Mouse (Mus musculus): Measurements from ENCODE around the gene Itln1. TPM values are rescaled to one million over a fixed set of nuclear protein-coding genes. Genes with fewer than 3 reads are reported as not detected.

The Itln1 gene
- polyA plus RNA-seq, 1 experiment, result not detected

GRCm38 (mm10) chr1:171494241-171494640 lies 40.9 kb downstream of the Itln1 start:
- H3ac ChIP-seq (ENCODE audit: control insufficient read depth, insufficient read length), result no peak overlapping the region
- TF ChIP-seq REST (IDR thresholded peaks at IDR 0.05; ENCODE audit: insufficient read depth, insufficient read length) (no peak), E2F4 (IDR thresholded peaks at IDR 0.05; ENCODE audit: insufficient read depth) (no peak), TCF12 (IDR thresholded peaks at IDR 0.05; ENCODE audit: insufficient read depth, poor library complexity, severe bottlenecking) (no peak), MYOD1 (IDR thresholded peaks at IDR 0.05; ENCODE audit: control insufficient read depth in 1 of 3, insufficient read length in 2 of 3, low read depth in 2 of 3) (no peak)
- H3K27me3 ChIP-seq (ENCODE audit: control insufficient read depth, insufficient read depth, insufficient read length), result no peaks in the 10 kb centered on the region
- no peak overlapping the region for H3K4me2 ChIP-seq (ENCODE audit: low read depth)
- H3K4me3 ChIP-seq, result no peak overlapping the region
- no peaks in the 10 kb centered on the region for H3K36me3 ChIP-seq (ENCODE audit: control insufficient read depth, insufficient read depth)
- no peaks in the 10 kb centered on the region for H3K79me2 ChIP-seq (ENCODE audit: control insufficient read depth, insufficient read depth)

GRCm38 (mm10) chr1:171478968-171479367 lies 56.1 kb downstream of the Itln1 start:
- no peak overlapping the region for H3ac ChIP-seq (ENCODE audit: control insufficient read depth, insufficient read length)
- TF ChIP-seq MAX (IDR thresholded peaks at IDR 0.05; ENCODE audit: low read depth) (no peak), MYOG (IDR thresholded peaks at IDR 0.05; ENCODE audit: control insufficient read depth in 1 of 3, insufficient read depth in 1 of 3, insufficient read length in 2 of 3, low read depth in 2 of 3) (no peak), POLR2A (IDR thresholded peaks at IDR 0.05; ENCODE audit: insufficient read length, low read depth) (no peak), TCF12 (IDR thresholded peaks at IDR 0.05; ENCODE audit: insufficient read depth, poor library complexity, severe bottlenecking) (no peak), E2F4 (IDR thresholded peaks at IDR 0.05; ENCODE audit: insufficient read depth) (no peak), SRF (IDR thresholded peaks at IDR 0.05; ENCODE audit: control insufficient read depth, insufficient read length, low read depth) (no peak), USF1 (IDR thresholded peaks at IDR 0.05; ENCODE audit: low read depth) (no peak), TCF3 (IDR thresholded peaks at IDR 0.05; ENCODE audit: insufficient read length, low read depth) (no peak), REST (IDR thresholded peaks at IDR 0.05; ENCODE audit: insufficient read depth, insufficient read length) (no peak), POLR2AphosphoS2 (IDR thresholded peaks at IDR 0.05; ENCODE audit: insufficient read length, low read depth) (no peak), CEBPB (IDR thresholded peaks at IDR 0.05; ENCODE audit: insufficient read depth, poor library complexity, severe bottlenecking) (no peak), MYOD1 (IDR thresholded peaks at IDR 0.05; ENCODE audit: control insufficient read depth in 1 of 3, insufficient read length in 2 of 3, low read depth in 2 of 3) (no peak)
- H3K79me2 ChIP-seq (ENCODE audit: control insufficient read depth, insufficient read depth), result no peaks in the 10 kb centered on the region
- H3K4me2 ChIP-seq (ENCODE audit: low read depth), result no peak overlapping the region
- no peaks in the 10 kb centered on the region for H3K27me3 ChIP-seq (ENCODE audit: control insufficient read depth, insufficient read depth, insufficient read length)
- H3K4me3 ChIP-seq, result no peak overlapping the region
- no peaks in the 10 kb centered on the region for H3K36me3 ChIP-seq (ENCODE audit: control insufficient read depth, insufficient read depth)

GRCm38 (mm10) chr1:171477758-171478545 lies 57.1 kb downstream of the Itln1 start:
- Histone ChIP-seq H3K4me2 (ENCODE audit: low read depth) (no peak overlapping the region), H3K4me3 (no peak overlapping the region), H3ac (ENCODE audit: control insufficient read depth, insufficient read length) (no peak overlapping the region), H3K79me2 (ENCODE audit: control insufficient read depth, insufficient read depth) (no peaks in the 10 kb centered on the region), H3K27me3 (ENCODE audit: control insufficient read depth, insufficient read depth, insufficient read length) (no peaks in the 10 kb centered on the region), H3K36me3 (ENCODE audit: control insufficient read depth, insufficient read depth) (no peaks in the 10 kb centered on the region)
- TF ChIP-seq SRF (IDR thresholded peaks at IDR 0.05; ENCODE audit: control insufficient read depth, insufficient read length, low read depth) (no peak), POLR2AphosphoS2 (IDR thresholded peaks at IDR 0.05; ENCODE audit: insufficient read length, low read depth) (no peak), TCF12 (IDR thresholded peaks at IDR 0.05; ENCODE audit: insufficient read depth, poor library complexity, severe bottlenecking) (no peak), CEBPB (IDR thresholded peaks at IDR 0.05; ENCODE audit: insufficient read depth, poor library complexity, severe bottlenecking) (no peak), MYOG (IDR thresholded peaks at IDR 0.05; ENCODE audit: control insufficient read depth in 1 of 3, insufficient read depth in 1 of 3, insufficient read length in 2 of 3, low read depth in 2 of 3) (no peak), MYOD1 (IDR thresholded peaks at IDR 0.05; ENCODE audit: control insufficient read depth in 1 of 3, insufficient read length in 2 of 3, low read depth in 2 of 3) (no peak), MAX (IDR thresholded peaks at IDR 0.05; ENCODE audit: low read depth) (no peak), USF1 (IDR thresholded peaks at IDR 0.05; ENCODE audit: low read depth) (no peak), REST (IDR thresholded peaks at IDR 0.05; ENCODE audit: insufficient read depth, insufficient read length) (no peak), TCF3 (IDR thresholded peaks at IDR 0.05; ENCODE audit: insufficient read length, low read depth) (no peak), E2F4 (IDR thresholded peaks at IDR 0.05; ENCODE audit: insufficient read depth) (no peak), POLR2A (IDR thresholded peaks at IDR 0.05; ENCODE audit: insufficient read length, low read depth) (no peak)

- TF ChIP-seq TCF3 (IDR thresholded peaks at IDR 0.05; ENCODE audit: insufficient read length, low read depth) (no peak), MYOG (IDR thresholded peaks at IDR 0.05; ENCODE audit: control insufficient read depth in 1 of 3, insufficient read depth in 1 of 3, insufficient read length in 2 of 3, low read depth in 2 of 3) (no peak), TCF12 (IDR thresholded peaks at IDR 0.05; ENCODE audit: insufficient read depth, poor library complexity, severe bottlenecking) (no peak), REST (IDR thresholded peaks at IDR 0.05; ENCODE audit: insufficient read depth, insufficient read length) (no peak), CEBPB (IDR thresholded peaks at IDR 0.05; ENCODE audit: insufficient read depth, poor library complexity, severe bottlenecking) (no peak), E2F4 (IDR thresholded peaks at IDR 0.05; ENCODE audit: insufficient read depth) (no peak)
- H3K79me2 ChIP-seq (ENCODE audit: control insufficient read depth, insufficient read depth), result no peaks in the 10 kb centered on the region
- no peak overlapping the region for H3K4me3 ChIP-seq
- H3K36me3 ChIP-seq (ENCODE audit: control insufficient read depth, insufficient read depth), result no peaks in the 10 kb centered on the region
- H3K4me2 ChIP-seq (ENCODE audit: low read depth), result no peak overlapping the region
- no peak overlapping the region for H3ac ChIP-seq (ENCODE audit: control insufficient read depth, insufficient read length)
- no peaks in the 10 kb centered on the region for H3K27me3 ChIP-seq (ENCODE audit: control insufficient read depth, insufficient read depth, insufficient read length)
Observed at GRCm38 (mm10) chr1:171477123-171477522, 58.0 kb downstream of the Itln1 start.

Data from myocyte (in vitro differentiated cells).